Mouse (Mus musculus) lung, embryonic 14.5 days (tissue): ENCODE results near the gene Abi3bp. TPM values are rescaled to one million over a fixed set of nuclear protein-coding genes. Genes with fewer than 3 reads are reported as not detected.

Source experiments
- ATAC-seq: fragments of 200-750 bp; cut with Nextera tagmentation; 2 replicates; pipeline ENCODE4 v1.8.0; 2017; ENCODE audit warnings: mild to moderate bottlenecking, moderate TSS enrichment, moderate library complexity; ENCODE audit not compliant: insufficient read depth
- DNase-seq: peaks from one replicate; pipeline ENCODE4 v3.0.0-alpha.2; 2015
- H3K27ac ChIP-seq: fragments of 300-500 bp; sonication (generic); 2 replicates; pipeline ENCODE4 v1.5.1; 2014; ENCODE audit warnings: low read depth, mild to moderate bottlenecking, moderate library complexity
- H3K27me3 ChIP-seq: fragments of 300-500 bp; sonication (generic); 2 replicates; pipeline ENCODE4 v1.6.1; 2014; ENCODE audit warnings: low read length, control low read depth; ENCODE audit not compliant: insufficient read depth
- H3K36me3 ChIP-seq: fragments of 300-500 bp; sonication (generic); 2 replicates; pipeline ENCODE4 v1.6.1; 2014; ENCODE audit warnings: control low read depth; ENCODE audit not compliant: insufficient read depth
- H3K4me1 ChIP-seq: fragments of 300-500 bp; sonication (generic); 2 replicates; pipeline ENCODE4 v1.6.1; 2014; ENCODE audit warnings: antibody characterized with exemption, control low read depth; ENCODE audit not compliant: insufficient read depth
- H3K4me2 ChIP-seq: fragments of 300-500 bp; sonication (generic); 2 replicates; pipeline ENCODE4 v1.6.1; 2014; ENCODE audit warnings: mild to moderate bottlenecking
- H3K4me3 ChIP-seq: fragments of 300-500 bp; sonication (generic); 2 replicates; pipeline ENCODE4 v1.5.1; 2014; ENCODE audit warnings: low read depth, low read length
- H3K9ac ChIP-seq: fragments of 300-500 bp; sonication (generic); 2 replicates; pipeline ENCODE4 v1.6.1; 2014
- H3K9me3 ChIP-seq: fragments of 300-500 bp; sonication (generic); 2 replicates; pipeline ENCODE4 v1.6.1; 2016; ENCODE audit warnings: low read depth, low read length, control low read depth
- CTCF ChIP-seq: IDR thresholded peaks from 2 replicates; pipeline ENCODE4 v1.5.1; 2016; ENCODE audit warnings: antibody characterized with exemption, low read depth
- WGBS: fragments of 180-500 bp; shearing (Covaris S2); extraction: QIAGEN DNeasy Blood & Tissue Kit; methylation state at CpG from one replicate; pipeline ENCODE4 v1.1.7; 2014; 5-methylcytosine and 5-hydroxymethylcytosine counted together
- polyA plus RNA-seq: library from polyadenylated mRNA; unstranded; fragments of >200 nt; fragmentation: Nextera tagmentation; extraction: Ambion mirVana; gene quantifications from 2 replicates; pipeline ENCODE4 v1.2.1, GENCODE M21; 2014

Abi3bp gene
- polyA plus RNA-seq, 1 experiment from 2014 or later: 18.1 TPM

GRCm38 (mm10) chr16:56686747-56687146 is 209.1 kb downstream of the Abi3bp start:
- DNase-seq: no peak
- no peak for ATAC-seq
- H3K4me3 ChIP-seq: no peak overlapping the region
- no peaks in the 10 kb centered on the region for H3K9me3 ChIP-seq
- H3K27ac ChIP-seq: no peak overlapping the region
- peaks cover 2% of the 10 kb centered on the region; the same call in 1 of the 2 replicates for H3K4me1 ChIP-seq
- H3K4me2 ChIP-seq: no peak overlapping the region
- TF ChIP-seq CTCF: no peak
- H3K36me3 ChIP-seq: peaks cover 51% of the 10 kb centered on the region
- H3K9ac ChIP-seq: no peak overlapping the region
- no peaks in the 10 kb centered on the region for H3K27me3 ChIP-seq
- 92% methylated on average over 5 of the region's 5 CpGs for WGBS

- peaks cover 61% of the 10 kb centered on the region for H3K36me3 ChIP-seq
- H3K4me3 ChIP-seq: no peak overlapping the region
- no peaks in the 10 kb centered on the region for H3K27me3 ChIP-seq
- ATAC-seq: no peak
- H3K9me3 ChIP-seq: no peaks in the 10 kb centered on the region
- DNase-seq: no peak
- H3K9ac ChIP-seq: no peak overlapping the region
- no peaks in the 10 kb centered on the region for H3K4me1 ChIP-seq
- no peak overlapping the region for H3K27ac ChIP-seq
- no peak overlapping the region for H3K4me2 ChIP-seq
- TF ChIP-seq CTCF: no peak
- 86% methylated on average over 7 of the region's 7 CpGs for WGBS
These were observed 213.0 kb downstream of the Abi3bp start for GRCm38 (mm10) chr16:56690715-56691114.

- no peak overlapping the region for H3K4me2 ChIP-seq
- TF ChIP-seq CTCF: no peak
- H3K36me3 ChIP-seq: peaks cover 68% of the 10 kb centered on the region
- 59% methylated on average over 2 of the region's 2 CpGs for WGBS
- no peaks in the 10 kb centered on the region for H3K4me1 ChIP-seq
- no peak overlapping the region for H3K27ac ChIP-seq
- ATAC-seq: no peak
- no peaks in the 10 kb centered on the region for H3K27me3 ChIP-seq
- H3K9ac ChIP-seq: no peak overlapping the region
- H3K9me3 ChIP-seq: no peaks in the 10 kb centered on the region
- DNase-seq: no peak
- no peak overlapping the region for H3K4me3 ChIP-seq
These were observed 218.8 kb downstream of the Abi3bp start for GRCm38 (mm10) chr16:56696448-56696847.

- no peak overlapping the region for H3K27ac ChIP-seq
- TF ChIP-seq CTCF: no peak
- H3K9ac ChIP-seq: no peak overlapping the region
- ATAC-seq: no peak
- no peaks in the 10 kb centered on the region for H3K27me3 ChIP-seq
- WGBS: 91% methylated on average over 3 of the region's 3 CpGs
- H3K4me1 ChIP-seq: no peaks in the 10 kb centered on the region
- H3K4me3 ChIP-seq: no peak overlapping the region
- no peak overlapping the region for H3K4me2 ChIP-seq
- H3K9me3 ChIP-seq: no peaks in the 10 kb centered on the region
- DNase-seq: no peak
- H3K36me3 ChIP-seq: peaks cover 59% of the 10 kb centered on the region
These were observed 223.2 kb downstream of the Abi3bp start for GRCm38 (mm10) chr16:56700898-56701297.

GRCm38 (mm10) chr16:56705731-56706130 is 228.1 kb downstream of the Abi3bp start:
- DNase-seq (no peak), ATAC-seq (no peak)
- Histone ChIP-seq H3K9me3 (no peaks in the 10 kb centered on the region), H3K27me3 (no peaks in the 10 kb centered on the region), H3K4me1 (no peaks in the 10 kb centered on the region), H3K9ac (no peak overlapping the region), H3K36me3 (peaks cover 63% of the 10 kb centered on the region), H3K4me2 (no peak overlapping the region), H3K4me3 (no peak overlapping the region), H3K27ac (no peak overlapping the region)
- WGBS: 74% methylated on average over 3 of the region's 3 CpGs
- TF ChIP-seq CTCF: peak; percentile 21; the same call in 1 of the 2 replicates

- H3K4me1 ChIP-seq: 0 out of 2 replicates have a peak, but pooled peaks cover 1% of the 10 kb centered on the region
- H3K27me3 ChIP-seq: no peaks in the 10 kb centered on the region
- no peak overlapping the region for H3K4me3 ChIP-seq
- H3K9me3 ChIP-seq: no peaks in the 10 kb centered on the region
- H3K36me3 ChIP-seq: peaks cover 52% of the 10 kb centered on the region
- DNase-seq: no peak
- no peak overlapping the region for H3K4me2 ChIP-seq
- 91% methylated on average over 3 of the region's 3 CpGs for WGBS
- no peak for ATAC-seq
- no peak for TF ChIP-seq CTCF
- H3K27ac ChIP-seq: no peak overlapping the region
- no peak overlapping the region for H3K9ac ChIP-seq
These were observed 232.4 kb downstream of the Abi3bp start for GRCm38 (mm10) chr16:56710071-56710470.

- WGBS: 52% methylated on average over 3 of the region's 3 CpGs
- ATAC-seq (no peak), DNase-seq (no peak)
- H3K4me2 ChIP-seq: peak overlapping the region; percentile 64
- peak overlapping the region; percentile 77 for H3K4me3 ChIP-seq
- H3K27ac ChIP-seq: no peak overlapping the region
- H3K9me3 ChIP-seq: no peaks in the 10 kb centered on the region
- peaks cover 12% of the 10 kb centered on the region; the same call in 1 of the 2 replicates for H3K4me1 ChIP-seq
- H3K27me3 ChIP-seq: no peaks in the 10 kb centered on the region
- TF ChIP-seq CTCF: no peak
- peaks cover 17% of the 10 kb centered on the region for H3K36me3 ChIP-seq
- H3K9ac ChIP-seq: no peak overlapping the region; the same call in 1 of the 2 replicates
These were observed 237.9 kb downstream of the Abi3bp start for GRCm38 (mm10) chr16:56715608-56716007.
